Mouse (Mus musculus): ENCODE measurements around the gene Cd47.

GRCm38 (mm10) chr16:49854931-49855835 lies 54.9 kb downstream of the Cd47 start:
- TF ChIP-seq CTCF (IDR thresholded peaks at IDR 0.05; ENCODE audit: low read depth) (peak; percentile 73), EP300 (optimal IDR thresholded peaks at IDR 0.05) (no peak)

Data from stomach, postnatal 0 days (tissue).